Mouse (Mus musculus) skeletal muscle tissue, adult 2 months (tissue): ENCODE results near the gene Grhl3.

Source experiments
- DNase-seq: peaks from one replicate; pipeline ENCODE4 v3.0.0-alpha.2; 2012; ENCODE audit warnings: low read depth, low spot score

Gene Grhl3

DNA sequence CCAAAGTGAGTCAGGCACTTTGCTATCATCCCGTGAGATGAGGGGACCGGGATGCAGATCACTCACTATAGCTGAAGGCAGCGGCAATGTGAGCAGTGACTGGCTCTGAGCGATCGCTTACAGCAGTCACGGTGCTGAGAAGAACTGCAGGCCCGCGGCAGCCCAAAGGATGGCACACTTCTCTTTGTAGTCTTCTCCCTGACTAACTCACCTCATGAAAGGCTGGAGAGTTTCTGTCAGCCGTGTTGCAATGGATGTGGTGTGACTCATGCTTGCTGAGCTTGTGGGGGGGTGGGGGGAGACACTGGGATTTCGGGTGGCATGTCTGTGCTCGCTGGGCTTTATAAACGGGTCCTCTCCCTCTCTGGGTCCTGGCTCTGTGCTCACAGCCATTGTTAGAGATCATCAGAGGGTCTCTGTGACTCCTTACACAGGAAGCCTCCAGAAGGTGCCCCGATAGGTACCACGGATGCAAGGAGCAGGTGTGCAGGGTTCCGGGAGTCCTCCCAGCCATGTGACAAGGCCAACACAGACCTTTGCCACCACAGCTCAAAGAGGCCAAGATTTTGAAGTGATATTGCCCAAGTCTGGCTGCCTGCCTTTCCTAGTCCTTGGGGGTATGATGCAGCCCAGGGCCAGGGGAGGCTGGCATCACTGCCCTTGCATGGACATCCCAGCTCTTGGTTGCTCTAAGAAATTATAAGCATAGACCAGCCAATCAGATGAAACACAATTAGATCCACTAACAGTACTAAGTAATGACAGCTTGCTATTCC is 2.1 kb upstream of the Grhl3 start:
- DNase-seq: no peak

DNA sequence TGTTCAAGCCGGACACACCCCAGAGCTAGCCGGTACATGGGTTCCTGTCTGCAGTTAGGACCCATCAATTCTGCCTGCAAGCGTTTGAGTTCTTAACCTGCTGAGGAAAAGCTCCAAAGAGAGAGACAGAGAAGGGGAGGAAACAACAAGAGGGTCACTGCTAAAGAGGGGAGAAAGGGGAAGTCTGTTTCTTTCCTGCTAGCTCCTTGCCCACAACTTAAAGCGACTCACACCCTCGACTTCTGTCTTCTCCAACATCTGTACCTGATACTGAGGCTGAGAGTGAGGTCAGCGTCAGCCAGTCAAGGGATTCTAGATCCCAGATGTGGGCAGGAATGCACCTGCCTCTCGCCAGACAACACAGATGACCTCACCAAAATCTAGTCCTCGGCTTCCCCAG is 1.2 kb downstream of the Grhl3 start:
- no peak for DNase-seq

GRCm38 (mm10) chr4:135571037-135571550 is 2.3 kb downstream of the Grhl3 start:
- no peak for DNase-seq

DNA sequence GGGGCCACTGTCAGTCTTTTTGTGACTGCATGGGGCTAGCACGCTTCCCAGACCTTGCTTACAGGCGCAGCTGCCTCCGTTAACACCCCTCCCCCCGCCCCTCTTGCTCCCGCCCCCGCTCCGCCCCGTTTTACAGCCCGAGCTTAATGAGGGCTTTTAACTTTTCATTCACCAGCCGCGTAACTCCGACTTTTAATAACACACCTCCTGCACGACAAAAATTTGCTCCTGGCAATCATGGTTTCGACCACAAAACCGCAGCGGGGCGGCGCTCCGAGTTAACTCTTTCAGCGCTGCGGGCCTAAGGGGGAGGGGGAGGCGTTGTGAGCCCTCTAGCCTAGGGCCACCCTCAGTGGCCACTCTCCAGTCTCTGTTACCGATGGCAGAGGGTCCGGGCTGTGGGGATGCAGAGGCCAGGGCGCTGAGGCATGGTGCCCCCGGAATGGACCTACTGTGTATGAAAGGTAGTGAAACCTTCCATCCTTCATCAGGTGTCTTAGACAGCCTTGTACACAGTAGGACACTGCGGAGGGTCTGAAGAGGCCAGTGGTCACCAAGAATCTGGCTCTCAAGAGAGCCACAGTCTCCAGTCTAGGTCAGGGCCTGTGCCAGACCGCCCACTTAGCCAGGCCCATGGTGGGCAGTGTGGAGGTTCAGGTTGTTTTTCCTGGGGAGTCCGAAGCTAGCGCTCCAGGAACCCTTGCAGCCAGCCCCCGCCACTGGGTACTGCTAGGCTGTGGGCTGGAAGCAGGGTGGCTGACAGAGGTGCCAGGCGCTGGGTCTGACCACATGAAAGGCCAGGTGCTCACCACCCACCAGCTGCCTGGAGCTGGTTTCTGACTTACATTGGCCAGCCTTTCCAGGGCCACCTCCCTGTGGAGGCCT is 3.0 kb downstream of the Grhl3 start:
- DNase-seq: no peak

GRCm38 (mm10) chr4:135569201-135569600 is 4.2 kb downstream of the Grhl3 start:
- no peak for DNase-seq

DNA sequence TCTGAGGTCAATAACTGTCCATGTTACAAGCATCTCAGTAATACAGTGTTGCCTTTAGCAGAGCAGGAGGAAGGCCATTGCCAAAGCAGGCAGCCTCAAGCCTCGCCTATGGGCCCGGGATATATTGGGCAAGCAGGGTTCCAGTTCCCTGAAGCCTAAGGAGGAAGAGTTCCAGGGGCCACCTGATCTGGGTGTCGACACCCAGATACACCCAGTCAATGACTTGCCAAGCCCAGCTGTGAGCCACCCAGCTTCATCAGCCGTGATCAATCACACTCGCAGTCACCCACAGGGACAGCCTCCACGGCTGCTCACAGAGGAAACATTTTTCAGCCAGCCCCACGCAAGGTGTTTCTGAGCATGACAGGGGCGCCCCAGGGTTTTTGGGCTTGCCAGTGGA is 5.9 kb downstream of the Grhl3 start:
- DNase-seq: no peak

DNA sequence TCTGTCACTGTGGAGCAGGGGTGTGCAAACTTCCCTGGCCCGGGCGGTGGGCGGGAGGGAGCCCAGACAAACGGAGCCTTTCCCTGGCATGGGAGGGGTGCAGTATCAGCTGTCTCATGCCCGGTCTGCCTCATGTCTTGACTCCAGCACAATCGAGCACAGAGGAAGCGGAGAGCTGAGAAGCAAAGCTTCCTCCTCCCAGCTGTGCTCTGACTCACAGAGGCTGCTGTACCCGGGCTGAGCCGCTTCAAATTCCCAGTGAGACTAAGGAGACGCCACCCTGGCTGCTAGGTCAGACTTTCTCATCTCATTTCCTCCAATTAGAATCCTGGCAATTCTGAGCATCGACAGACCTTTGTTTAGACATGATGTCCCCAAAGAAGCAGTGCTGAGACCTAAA is 6.4 kb downstream of the Grhl3 start:
- DNase-seq: no peak

DNA sequence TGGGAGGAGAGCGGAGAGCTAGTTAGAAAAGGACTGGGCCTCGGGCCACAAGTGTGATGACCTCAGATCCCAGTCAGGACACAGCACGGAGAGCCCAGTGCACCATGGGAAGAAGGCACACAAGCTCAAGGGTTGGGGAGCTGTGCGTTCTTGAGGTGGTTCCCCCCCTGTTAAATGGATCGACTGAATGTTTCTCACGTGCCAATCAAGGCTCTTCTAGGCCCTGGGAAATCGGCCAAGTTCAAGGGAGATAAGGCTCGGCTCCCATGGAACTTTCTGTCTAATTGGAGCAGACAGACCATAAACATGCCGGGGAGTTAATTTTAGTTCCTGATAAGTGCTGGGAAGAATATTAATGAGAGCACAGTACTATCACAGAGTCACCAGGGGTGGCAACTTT is 8.0 kb downstream of the Grhl3 start:
- no peak for DNase-seq

DNA sequence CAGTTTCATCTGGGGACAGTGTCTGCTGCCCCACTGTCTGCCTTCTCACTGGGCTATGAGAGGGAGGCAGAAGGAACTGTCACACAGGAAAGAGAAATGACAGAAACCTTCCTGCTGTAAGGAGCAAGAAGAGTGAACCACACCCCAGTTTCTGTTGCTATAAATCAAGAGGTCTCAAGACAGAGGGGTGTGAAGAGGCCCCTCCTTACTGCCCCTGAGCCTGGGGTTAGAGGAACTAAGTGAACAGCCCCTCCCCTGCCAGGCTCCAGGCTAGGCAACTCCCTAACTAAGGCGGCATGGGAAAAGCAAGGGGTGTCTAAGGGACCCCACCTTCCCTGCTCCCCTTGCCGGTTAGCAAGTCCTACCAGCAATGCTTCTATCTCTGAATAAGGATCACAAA is 9.6 kb downstream of the Grhl3 start:
- no peak for DNase-seq

- DNase-seq: no peak
These were observed 24.1 kb downstream of the Grhl3 start for GRCm38 (mm10) chr4:135549323-135549722.

GRCm38 (mm10) chr4:135548521-135549077 is 24.8 kb downstream of the Grhl3 start:
- no peak for DNase-seq

- no peak for DNase-seq
These were observed 25.3 kb downstream of the Grhl3 start for GRCm38 (mm10) chr4:135548108-135548507.

- DNase-seq: no peak
These were observed 25.9 kb downstream of the Grhl3 start for GRCm38 (mm10) chr4:135547551-135547950.

GRCm38 (mm10) chr4:135546793-135547192 is 26.6 kb downstream of the Grhl3 start:
- no peak for DNase-seq

- DNase-seq: no peak
These were observed 27.4 kb downstream of the Grhl3 start for GRCm38 (mm10) chr4:135546008-135546407.

GRCm38 (mm10) chr4:135545080-135545511 is 28.3 kb downstream of the Grhl3 start:
- DNase-seq: no peak

DNA sequence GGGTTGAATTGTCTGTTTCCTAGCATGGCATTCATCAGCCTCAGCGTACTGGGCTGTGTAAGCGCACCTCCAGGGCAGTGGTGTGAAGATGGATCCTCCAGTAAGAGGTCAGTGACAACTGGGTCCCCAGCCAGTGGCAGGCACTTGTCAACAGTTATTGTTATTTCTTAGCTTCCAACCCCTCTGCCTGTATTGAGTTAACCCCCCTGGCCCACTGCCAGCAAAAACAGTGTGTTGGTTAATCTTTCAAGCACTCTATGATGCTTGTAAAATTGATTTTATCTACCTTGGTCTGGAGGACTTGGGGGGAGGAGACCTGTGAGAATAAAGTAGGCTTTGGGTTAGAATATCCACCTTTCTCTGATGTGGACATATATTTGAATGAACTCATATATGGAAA is 29.1 kb downstream of the Grhl3 start:
- DNase-seq: no peak

DNA sequence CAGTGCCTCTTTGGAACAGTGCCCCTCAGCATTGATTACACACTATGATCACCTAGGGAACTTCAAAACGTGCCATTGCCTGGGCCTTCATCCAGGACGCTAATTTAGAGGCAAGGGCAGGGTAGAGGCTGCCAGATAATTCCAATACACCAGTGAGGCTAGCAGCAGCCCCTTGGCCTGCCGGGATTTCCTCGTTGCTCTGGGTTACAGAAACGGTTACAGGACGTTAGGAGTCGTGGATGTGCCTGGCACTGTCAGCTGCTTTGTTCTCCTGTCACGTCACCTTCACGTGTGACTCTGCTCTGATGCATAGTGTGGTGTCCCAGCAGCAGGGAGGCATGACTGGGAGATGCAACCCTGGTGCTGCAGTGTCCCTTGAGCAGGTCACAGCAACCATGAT is 33.4 kb downstream of the Grhl3 start:
- DNase-seq: no peak

DNA sequence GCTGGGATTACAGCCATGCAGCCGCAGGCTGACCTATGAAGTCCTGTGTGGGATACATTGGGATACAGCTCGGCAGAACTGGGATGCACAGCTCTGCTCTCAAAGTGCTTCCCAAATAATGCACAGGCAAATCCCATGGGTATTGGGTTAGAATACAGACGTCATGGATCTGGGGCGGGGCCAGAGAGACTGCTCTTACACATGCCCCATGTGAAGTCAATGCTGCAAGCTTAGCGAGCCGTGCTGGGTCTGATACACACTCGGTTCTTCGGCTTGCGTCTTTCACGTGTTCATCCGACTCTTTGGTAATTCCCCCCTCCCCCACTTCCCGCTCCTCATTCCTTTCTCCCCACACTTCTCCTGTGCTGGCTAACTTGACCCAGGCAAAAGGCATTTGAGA is 34.4 kb downstream of the Grhl3 start:
- no peak for DNase-seq

GRCm38 (mm10) chr4:135535021-135535420 is 38.4 kb downstream of the Grhl3 start:
- no peak for DNase-seq

- DNase-seq: no peak
These were observed 40.4 kb downstream of the Grhl3 start for GRCm38 (mm10) chr4:135533001-135533400.
